Mouse (Mus musculus) kidney, adult 2 months (tissue): ENCODE results near the gene Fhdc1. TPM values are rescaled to one million over a fixed set of nuclear protein-coding genes. Genes with fewer than 3 reads are reported as not detected.

Experiments
- DNase-seq: peaks from one replicate; pipeline ENCODE4 v3.0.0; 2021
- H3K27ac ChIP-seq: fragments of 200-500 bp; 2 replicates; pipeline ENCODE4 v1.5.1; 2012; ENCODE audit warnings: low read depth, low read length, control low read depth, inconsistent platforms; ENCODE audit not compliant: insufficient read depth
- H3K27me3 ChIP-seq: fragments of 200-500 bp; replicated peaks from 2 replicates; pipeline ENCODE4 v1.6.1; 2012; ENCODE audit warnings: mild to moderate bottlenecking, moderate library complexity, low read length, inconsistent platforms; ENCODE audit not compliant: control insufficient read depth, insufficient read depth
- H3K36me3 ChIP-seq: fragments of 200-500 bp; 2 replicates; pipeline ENCODE4 v1.6.1; 2012; ENCODE audit warnings: mild to moderate bottlenecking, moderate library complexity, low read length, inconsistent platforms; ENCODE audit not compliant: control insufficient read depth, insufficient read depth
- H3K4me1 ChIP-seq: fragments of 200-500 bp; 2 replicates; pipeline ENCODE4 v1.6.1; 2011; ENCODE audit warnings: low read length; ENCODE audit not compliant: control insufficient read depth, insufficient read depth
- H3K4me3 ChIP-seq: fragments of 200-500 bp; 2 replicates; pipeline ENCODE4 v1.5.1; 2011; ENCODE audit warnings: mild to moderate bottlenecking, low read depth, low read length, control low read depth; ENCODE audit not compliant: insufficient read depth
- CTCF ChIP-seq: fragments of 200-500 bp; conservative IDR thresholded peaks from 2 replicates; pipeline ENCODE4 v1.5.1; 2011; ENCODE audit warnings: low read depth, mild to moderate bottlenecking, control low read depth, low read length, moderate library complexity, mixed read lengths; ENCODE audit not compliant: insufficient read depth, insufficient read length
- POLR2A ChIP-seq: fragments of 200-500 bp; IDR thresholded peaks from one replicate; pipeline ENCODE4 v1.6.1; 2011; ENCODE audit warnings: low read depth, low read length, control low read depth
- WGBS: fragments of 180-500 bp; shearing (Covaris S2); methylation state at CpG from one replicate; pipeline ENCODE4 v1.1.7; 2018; 5-methylcytosine and 5-hydroxymethylcytosine counted together
- polyA plus RNA-seq: library from polyadenylated mRNA; depleted of rRNA; stranded (reverse); fragments of >200 nt; gene quantifications from 2 replicates; pipeline ENCODE4 v1.2.3, GENCODE M21; 2012

Fhdc1 gene
- polyA plus RNA-seq, 1 experiment: 0.80 TPM

GRCm38 (mm10) chr3:84427779-84428178 lies 52.5 kb downstream of the Fhdc1 start:
- peak; percentile 21 for DNase-seq
- TF ChIP-seq CTCF: no peak
- TF ChIP-seq POLR2A: no peak
- H3K4me3 ChIP-seq: no peak overlapping the region
- no peaks in the 10 kb centered on the region for H3K36me3 ChIP-seq
- no peaks in the 10 kb centered on the region for H3K27me3 ChIP-seq
- 73% methylated on average over 5 of the region's 5 CpGs for WGBS
- H3K4me1 ChIP-seq: peaks cover 3% of the 10 kb centered on the region; the same call in 1 of the 2 replicates
- no peak overlapping the region for H3K27ac ChIP-seq

- 70% methylated on average over 5 of the region's 5 CpGs for WGBS
- H3K4me3 ChIP-seq: no peak overlapping the region
Observed at GRCm38 (mm10) chr3:84422340-84422739, 57.9 kb downstream of the Fhdc1 start.

GRCm38 (mm10) chr3:84413868-84414267 lies 66.4 kb downstream of the Fhdc1 start:
- DNase-seq: no peak
- 75% methylated on average over 4 of the region's 4 CpGs for WGBS
- Histone ChIP-seq H3K4me3 (no peak overlapping the region), H3K27ac (no peak overlapping the region), H3K27me3 (no peaks in the 10 kb centered on the region), H3K4me1 (no peaks in the 10 kb centered on the region), H3K36me3 (no peaks in the 10 kb centered on the region)
- no peak for TF ChIP-seq CTCF

More at GRCm38 (mm10) chr3:84422340-84422739, 57.9 kb downstream of the Fhdc1 start:
- H3K4me1 ChIP-seq: no peaks in the 10 kb centered on the region
- H3K27me3 ChIP-seq: no peaks in the 10 kb centered on the region
- H3K36me3 ChIP-seq: no peaks in the 10 kb centered on the region
- TF ChIP-seq POLR2A: no peak
- TF ChIP-seq CTCF: no peak
- no peak for DNase-seq
- H3K27ac ChIP-seq: no peak overlapping the region

- no peak for TF ChIP-seq POLR2A
- TF ChIP-seq CTCF: no peak
- H3K27ac ChIP-seq: no peak overlapping the region
- WGBS: 41% methylated on average over 5 of the region's 5 CpGs
Observed at GRCm38 (mm10) chr3:84412920-84413319, 67.3 kb downstream of the Fhdc1 start.

GRCm38 (mm10) chr3:84409474-84409862 lies 70.8 kb downstream of the Fhdc1 start:
- TF ChIP-seq CTCF: no peak
- no peak for TF ChIP-seq POLR2A
- WGBS: 83% methylated on average over 3 of the region's 3 CpGs
- Histone ChIP-seq H3K27ac (no peak overlapping the region), H3K36me3 (no peaks in the 10 kb centered on the region), H3K4me1 (no peaks in the 10 kb centered on the region), H3K27me3 (no peaks in the 10 kb centered on the region), H3K4me3 (no peak overlapping the region)
- no peak for DNase-seq

More at GRCm38 (mm10) chr3:84412920-84413319, 67.3 kb downstream of the Fhdc1 start:
- Histone ChIP-seq H3K36me3 (no peaks in the 10 kb centered on the region), H3K4me3 (no peak overlapping the region), H3K4me1 (no peaks in the 10 kb centered on the region), H3K27me3 (no peaks in the 10 kb centered on the region)
- DNase-seq: peak; percentile 60

- H3K27me3 ChIP-seq: no peaks in the 10 kb centered on the region
- DNase-seq: peak; percentile 61
- H3K4me3 ChIP-seq: no peak overlapping the region
- H3K27ac ChIP-seq: no peak overlapping the region
- WGBS: 64% methylated on average over 13 of the region's 13 CpGs
- H3K36me3 ChIP-seq: no peaks in the 10 kb centered on the region
- H3K4me1 ChIP-seq: no peaks in the 10 kb centered on the region
- no peak for TF ChIP-seq CTCF
- no peak for TF ChIP-seq POLR2A
Observed at GRCm38 (mm10) chr3:84408756-84409473, 71.3 kb downstream of the Fhdc1 start.

GRCm38 (mm10) chr3:84405523-84405922 lies 74.7 kb downstream of the Fhdc1 start:
- WGBS: 86% methylated on average over 4 of the region's 4 CpGs
- no peak for DNase-seq
- Histone ChIP-seq H3K36me3 (no peaks in the 10 kb centered on the region), H3K4me1 (no peaks in the 10 kb centered on the region), H3K27ac (no peak overlapping the region), H3K27me3 (no peaks in the 10 kb centered on the region), H3K4me3 (no peak overlapping the region)
- TF ChIP-seq CTCF (no peak), POLR2A (no peak)
